Mouse (Mus musculus) lung, postnatal 0 days (tissue): ENCODE data around the gene Zfp143.

Experiments used
- CTCF ChIP-seq: IDR thresholded peaks from 2 replicates; pipeline ENCODE4 v1.5.1; 2016; ENCODE audit warnings: antibody characterized with exemption, mild to moderate bottlenecking
- EP300 ChIP-seq: IDR thresholded peaks from 2 replicates; pipeline ENCODE4 v1.6.1; 2016; ENCODE audit warnings: antibody characterized with exemption, mild to moderate bottlenecking, control low read depth

DNA sequence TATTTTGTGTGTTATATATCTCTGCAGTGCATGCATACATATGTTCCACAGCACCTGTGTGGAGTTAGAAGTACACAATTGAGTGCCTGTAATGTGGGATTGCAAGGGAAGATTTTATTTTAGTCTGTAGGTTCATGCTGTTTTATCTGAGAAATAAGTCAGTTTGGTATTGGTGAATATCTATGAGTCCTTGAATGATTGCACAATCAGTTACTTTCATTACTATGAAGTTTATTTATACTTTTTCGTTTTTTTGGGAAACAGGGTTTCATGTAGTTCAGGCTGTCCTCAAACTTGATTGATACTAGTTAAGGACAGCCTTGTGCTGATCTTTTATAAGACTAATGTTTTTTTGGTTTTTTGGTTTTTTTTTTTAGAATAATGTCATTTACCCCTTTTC is 37.5 kb upstream of the Zfp143 start:
- TF ChIP-seq CTCF, result no peak
- no peak for TF ChIP-seq EP300
